Mouse (Mus musculus) brown adipose tissue, adult 24 weeks (tissue): Measurements from ENCODE around the gene Ttc3. TPM values are rescaled to one million over a fixed set of nuclear protein-coding genes. Genes with fewer than 3 reads are reported as not detected.
"Not testable (repeated sequence)": the region's sequence is repeated elsewhere in the genome, so short reads cannot be mapped to it uniquely, and the experiment has no call there.

Experiments
- H3K27ac ChIP-seq: fragments of 200-500 bp; replicated peaks from 2 replicates; pipeline ENCODE4 v1.5.1; 2012; ENCODE audit warnings: low read depth, mild to moderate bottlenecking, low read length
- H3K4me1 ChIP-seq: fragments of 200-500 bp; 2 replicates; pipeline ENCODE4 v1.6.1; 2012; ENCODE audit warnings: low read length, mixed read lengths; ENCODE audit not compliant: control insufficient read depth, insufficient read depth, insufficient read length
- H3K4me3 ChIP-seq: fragments of 200-500 bp; 2 replicates; pipeline ENCODE4 v1.5.1; 2012; ENCODE audit warnings: low read depth, mild to moderate bottlenecking, low read length, moderate library complexity; ENCODE audit not compliant: insufficient read depth
- polyA plus RNA-seq: library from polyadenylated mRNA; stranded (reverse); fragments of >200 nt; gene quantifications from 2 replicates; pipeline ENCODE4 v1.2.4, GENCODE M21; 2012; ENCODE audit not compliant: missing spikeins, insufficient read depth, insufficient read length

The Ttc3 gene
- polyA plus RNA-seq, 1 experiment = 18.5 TPM

GRCm38 (mm10) chr16:94441361-94441760 lies 70.9 kb downstream of the Ttc3 start:
- H3K4me3 ChIP-seq = no peak overlapping the region
- H3K27ac ChIP-seq = no peak overlapping the region
- no peaks in the 10 kb centered on the region for H3K4me1 ChIP-seq

- Histone ChIP-seq H3K4me3 (no peak overlapping the region), H3K4me1 (no peaks in the 10 kb centered on the region), H3K27ac (peak overlapping the region; percentile 67)
Observed at GRCm38 (mm10) chr16:94449151-94449550, 78.7 kb downstream of the Ttc3 start.

- Histone ChIP-seq H3K4me1 (no peaks in the 10 kb centered on the region), H3K27ac (peak overlapping the region; percentile 67), H3K4me3 (no peak overlapping the region)
Observed at GRCm38 (mm10) chr16:94449632-94450031, 79.2 kb downstream of the Ttc3 start.

- no peaks in the 10 kb centered on the region for H3K4me1 ChIP-seq
- no peak overlapping the region for H3K4me3 ChIP-seq
- H3K27ac ChIP-seq = no peak overlapping the region
Observed at GRCm38 (mm10) chr16:94451545-94452488, 81.4 kb downstream of the Ttc3 start.

GRCm38 (mm10) chr16:94452768-94453167 lies 82.3 kb downstream of the Ttc3 start:
- Histone ChIP-seq H3K4me3 (no peak overlapping the region), H3K4me1 (no peaks in the 10 kb centered on the region), H3K27ac (no peak overlapping the region)

- H3K4me3 ChIP-seq = no peak overlapping the region
- H3K27ac ChIP-seq = no peak overlapping the region
- no peaks in the 10 kb centered on the region for H3K4me1 ChIP-seq
Observed at GRCm38 (mm10) chr16:94454146-94454545, 83.7 kb downstream of the Ttc3 start.

- Histone ChIP-seq H3K4me3 (no peak overlapping the region), H3K4me1 (peaks cover 2% of the 10 kb centered on the region; the same call in 1 of the 2 replicates), H3K27ac (no peak overlapping the region)
Observed at GRCm38 (mm10) chr16:94464067-94464466, 93.6 kb downstream of the Ttc3 start.

- H3K4me3 ChIP-seq = no peak overlapping the region
- peaks cover 2% of the 10 kb centered on the region; the same call in 1 of the 2 replicates for H3K4me1 ChIP-seq
Observed at GRCm38 (mm10) chr16:94465900-94466299, 95.5 kb downstream of the Ttc3 start.

GRCm38 (mm10) chr16:94466317-94466716 lies 95.9 kb downstream of the Ttc3 start:
- H3K4me1 ChIP-seq, H3K27ac ChIP-seq, H3K4me3 ChIP-seq: not testable (repeated sequence)

More at GRCm38 (mm10) chr16:94465900-94466299, 95.5 kb downstream of the Ttc3 start:
- H3K27ac ChIP-seq = no peak overlapping the region

GRCm38 (mm10) chr16:94467337-94468055 lies 97.1 kb downstream of the Ttc3 start:
- H3K4me1 ChIP-seq = peaks cover 6% of the 10 kb centered on the region; the same call in 1 of the 2 replicates
- H3K27ac ChIP-seq = peak overlapping the region; percentile 67
- no peak overlapping the region for H3K4me3 ChIP-seq

GRCm38 (mm10) chr16:94468391-94468790 lies 98.0 kb downstream of the Ttc3 start:
- Histone ChIP-seq H3K4me1 (peaks cover 6% of the 10 kb centered on the region), H3K27ac (no peak overlapping the region), H3K4me3 (no peak overlapping the region)

- Histone ChIP-seq H3K4me3 (no peak overlapping the region), H3K27ac (no peak overlapping the region), H3K4me1 (peaks cover 5% of the 10 kb centered on the region)
Observed at GRCm38 (mm10) chr16:94472515-94472951, 102.1 kb downstream of the Ttc3 start.

GRCm38 (mm10) chr16:94473086-94473822 lies 102.8 kb downstream of the Ttc3 start:
- Histone ChIP-seq H3K27ac (no peak overlapping the region), H3K4me3 (no peak overlapping the region), H3K4me1 (peaks cover 4% of the 10 kb centered on the region; the same call in 1 of the 2 replicates)

- H3K4me1 ChIP-seq = no peaks in the 10 kb centered on the region
- H3K4me3 ChIP-seq = no peak overlapping the region
- H3K27ac ChIP-seq = no peak overlapping the region
Observed at GRCm38 (mm10) chr16:94484752-94485535, 114.5 kb downstream of the Ttc3 start.
